Mouse (Mus musculus) spleen, adult 2 months (tissue): ENCODE measurements at regions not wholly inside any gene's neighbourhood (a gene's known extent, or its start where the extent isn't known, plus 50 kb on each side); places are given as distances from the start of the nearest gene placed in this dataset.

Experiments
- CTCF ChIP-seq: fragments of 200-500 bp; IDR thresholded peaks from 2 replicates; pipeline ENCODE4 v1.5.1; 2011; ENCODE audit warnings: mild to moderate bottlenecking, inconsistent platforms; ENCODE audit not compliant: insufficient read depth, insufficient read length, insufficient replicate concordance; ENCODE audit errors: extremely low read depth
- POLR2A ChIP-seq: fragments of 200-500 bp; IDR thresholded peaks from 2 replicates; pipeline ENCODE4 v1.6.1; 2011; ENCODE audit warnings: low read depth, low read length, inconsistent platforms

- TF ChIP-seq POLR2A (no peak), CTCF (no peak)
Observed at GRCm38 (mm10) chr11:16627294-16628085, 119.2 kb upstream of the Sec61g start.
